Mouse (Mus musculus): ENCODE results near the gene Gm884. TPM values are rescaled to one million over a fixed set of nuclear protein-coding genes. Genes with fewer than 3 reads are reported as not detected.
"Not testable (repeated sequence)": the region's sequence is repeated elsewhere in the genome, so short reads cannot be mapped to it uniquely, and the experiment has no call there.

Gm884 gene
- polyA plus RNA-seq, 1 experiment, result not detected

DNA sequence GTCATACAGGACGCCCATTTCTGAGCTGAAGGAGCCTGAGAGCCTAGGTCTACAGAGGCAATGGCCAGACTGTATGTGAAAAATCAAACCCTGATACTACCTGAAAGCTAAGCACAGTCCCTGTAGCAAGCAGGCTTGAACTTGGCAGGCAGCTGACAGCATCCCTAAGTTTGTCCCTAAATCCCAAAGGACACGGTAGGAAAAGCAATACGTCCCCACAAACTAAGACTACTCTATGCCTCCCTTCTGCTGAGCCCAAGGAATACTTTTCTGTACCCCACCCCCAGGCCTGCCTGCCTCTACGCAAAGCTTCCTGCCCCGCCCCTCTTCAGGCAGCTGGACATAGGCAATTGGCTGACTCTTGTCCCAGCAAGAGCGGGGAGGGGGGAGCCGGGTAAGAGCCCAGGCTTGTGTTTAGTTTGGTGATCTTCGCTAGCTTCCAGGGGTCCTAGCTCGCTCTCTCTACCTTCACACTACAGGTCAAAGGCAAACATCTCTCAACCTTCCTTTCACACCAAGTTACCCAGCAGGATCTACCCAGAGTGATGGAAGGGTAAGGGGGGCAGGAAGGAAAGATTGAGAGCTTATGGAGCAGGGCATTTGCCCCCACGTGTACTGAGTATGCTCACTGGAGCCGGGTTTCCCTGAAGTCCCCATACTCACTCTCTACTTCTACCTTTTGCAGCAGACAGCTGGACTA, 27.1 kb upstream of the Gm884 start:
- no peak overlapping the region for H3K4me3 ChIP-seq (ENCODE audit: insufficient read depth, low read depth, low read length)
- H3K4me1 ChIP-seq (ENCODE audit: control insufficient read depth, insufficient read depth, insufficient read length, low read length), result no peaks in the 10 kb centered on the region; the same call in none of the 2 replicates
- H3K27ac ChIP-seq (replicated peaks; ENCODE audit: low read depth, low read length), result no peak overlapping the region

DNA sequence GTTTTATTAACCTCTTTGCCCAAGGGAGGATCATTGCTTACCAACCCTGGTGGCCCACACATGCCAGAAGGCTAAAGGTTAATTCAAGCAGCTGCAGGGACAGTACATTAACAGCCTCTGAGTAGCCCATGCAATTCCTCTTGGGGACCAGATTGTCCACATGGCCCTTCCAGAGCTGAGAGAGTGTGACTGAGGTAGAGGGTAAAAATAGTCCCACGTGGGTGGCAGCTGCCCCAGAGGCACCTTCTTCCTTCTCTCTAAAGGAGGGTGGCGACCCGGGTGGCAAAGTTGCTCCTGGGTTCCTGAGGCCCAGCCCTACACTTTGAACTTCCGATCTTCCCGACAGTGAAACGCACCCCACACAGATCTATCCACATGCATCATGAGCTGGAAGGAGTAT, 25.4 kb upstream of the Gm884 start:
- H3K4me3 ChIP-seq (ENCODE audit: insufficient read depth, low read depth, low read length), result no peak overlapping the region
- H3K27ac ChIP-seq (replicated peaks; ENCODE audit: low read depth, low read length), result no peak overlapping the region
- no peaks in the 10 kb centered on the region; the same call in none of the 2 replicates for H3K4me1 ChIP-seq (ENCODE audit: control insufficient read depth, insufficient read depth, insufficient read length, low read length)

GRCm38 (mm10) chr11:103645731-103646130, 24.8 kb upstream of the Gm884 start:
- Histone ChIP-seq H3K4me3 (ENCODE audit: insufficient read depth, low read depth, low read length) (no peak overlapping the region), H3K27ac (replicated peaks; ENCODE audit: low read depth, low read length) (no peak overlapping the region), H3K4me1 (ENCODE audit: control insufficient read depth, insufficient read depth, insufficient read length, low read length) (no peaks in the 10 kb centered on the region; the same call in none of the 2 replicates)

GRCm38 (mm10) chr11:103643211-103643610, 22.3 kb upstream of the Gm884 start:
- Histone ChIP-seq H3K27ac (replicated peaks; ENCODE audit: low read depth, low read length) (no peak overlapping the region), H3K4me1 (ENCODE audit: control insufficient read depth, insufficient read depth, insufficient read length, low read length) (no peaks in the 10 kb centered on the region; the same call in 1 of the 2 replicates), H3K4me3 (ENCODE audit: insufficient read depth, low read depth, low read length) (no peak overlapping the region)

DNA sequence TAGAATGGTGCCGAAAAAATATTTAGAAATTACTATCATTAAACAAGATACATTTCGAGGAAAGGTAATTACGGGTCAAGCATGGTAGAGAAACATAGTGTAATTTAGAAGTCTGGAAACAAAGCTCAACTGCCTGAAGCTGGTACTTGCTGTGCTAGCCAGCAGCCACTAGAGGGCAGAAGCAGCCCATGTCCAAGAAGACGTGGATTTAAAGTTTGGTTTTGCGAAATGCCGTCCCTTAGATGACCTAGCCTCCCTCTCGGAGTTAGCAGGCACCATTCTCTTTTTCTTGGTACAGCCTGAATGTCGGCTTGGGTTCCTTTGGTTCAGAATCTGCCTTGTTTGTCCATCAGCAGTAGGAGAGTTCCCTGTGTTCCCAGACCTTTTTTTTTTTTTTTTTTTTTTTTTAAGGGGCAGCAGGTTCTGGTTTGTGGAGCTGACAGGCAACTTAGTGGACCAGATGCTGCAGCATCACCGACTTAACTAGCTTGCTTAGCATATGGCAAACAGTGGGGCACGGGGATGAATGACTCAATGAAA, 18.5 kb upstream of the Gm884 start:
- Histone ChIP-seq H3K4me3 (ENCODE audit: insufficient read depth, low read depth, low read length) (no peak overlapping the region), H3K4me1 (ENCODE audit: control insufficient read depth, insufficient read depth, insufficient read length, low read length) (no peaks in the 10 kb centered on the region), H3K27ac (replicated peaks; ENCODE audit: low read depth, low read length) (no peak overlapping the region)

DNA sequence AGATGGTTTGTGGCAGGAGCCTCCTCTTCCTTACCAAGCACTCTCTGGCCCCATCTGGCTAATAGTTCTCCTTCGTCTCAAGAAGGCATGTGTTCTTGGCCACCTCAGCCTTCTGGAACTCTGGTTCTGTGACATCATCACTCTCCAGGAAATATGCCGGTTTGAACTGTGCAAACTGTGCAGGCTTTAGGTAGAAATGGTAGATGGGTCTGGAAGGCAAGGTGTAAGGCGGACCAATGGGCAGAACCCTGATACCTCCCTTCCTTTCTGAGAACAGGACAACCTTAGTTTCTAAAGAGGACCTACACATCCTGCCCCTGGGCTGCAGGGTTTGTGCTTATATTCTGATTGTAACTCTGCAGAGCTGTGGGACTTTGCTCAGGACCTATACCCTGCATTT, 17.9 kb upstream of the Gm884 start, which contains the start of gene Lyzl6:
TSS of gene Lyzl6 (minus strand) at position 101 of the 400 bp plus-strand sequence.
- no peak within 1 kb of the TSS for H3K4me3 ChIP-seq (ENCODE audit: insufficient read depth, low read depth, low read length)
- no peaks in the 10 kb centered on the region for H3K4me1 ChIP-seq (ENCODE audit: control insufficient read depth, insufficient read depth, insufficient read length, low read length)
- no peak within 1 kb of the TSS for H3K27ac ChIP-seq (replicated peaks; ENCODE audit: low read depth, low read length)

GRCm38 (mm10) chr11:103636261-103636660, 15.3 kb upstream of the Gm884 start:
- Histone ChIP-seq H3K27ac (replicated peaks; ENCODE audit: low read depth, low read length) (no peak overlapping the region), H3K4me1 (ENCODE audit: control insufficient read depth, insufficient read depth, insufficient read length, low read length) (no peaks in the 10 kb centered on the region), H3K4me3 (ENCODE audit: insufficient read depth, low read depth, low read length) (no peak overlapping the region)

- Histone ChIP-seq H3K4me3 (ENCODE audit: insufficient read depth, low read depth, low read length) (no peak overlapping the region), H3K27ac (replicated peaks; ENCODE audit: low read depth, low read length) (no peak overlapping the region), H3K4me1 (ENCODE audit: control insufficient read depth, insufficient read depth, insufficient read length, low read length) (no peaks in the 10 kb centered on the region)
These were observed 14.5 kb upstream of the Gm884 start for GRCm38 (mm10) chr11:103635481-103635880.

DNA sequence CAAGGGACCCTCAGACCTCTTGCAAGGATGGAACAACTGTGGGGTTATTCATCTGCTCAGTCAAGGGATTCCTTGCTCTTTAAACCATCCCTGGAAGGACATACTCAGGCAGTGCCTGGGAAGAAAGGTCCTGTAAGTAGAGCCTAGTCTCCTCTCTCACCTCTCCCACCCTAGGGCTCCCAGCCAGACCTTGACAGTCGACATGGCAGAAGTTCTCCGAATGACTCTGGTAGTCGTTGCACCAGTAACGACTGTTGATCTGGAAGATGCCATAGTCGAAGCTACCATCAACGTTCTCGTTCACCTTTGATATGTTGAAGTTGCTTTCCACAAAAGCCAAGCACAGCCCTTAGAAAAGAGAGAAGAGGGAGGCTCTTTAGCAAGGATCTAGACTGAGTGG, 13.9 kb upstream of the Gm884 start:
- Histone ChIP-seq H3K4me1 (ENCODE audit: control insufficient read depth, insufficient read depth, insufficient read length, low read length) (no peaks in the 10 kb centered on the region), H3K27ac (replicated peaks; ENCODE audit: low read depth, low read length) (no peak overlapping the region), H3K4me3 (ENCODE audit: insufficient read depth, low read depth, low read length) (no peak overlapping the region)

- Histone ChIP-seq H3K4me1 (ENCODE audit: control insufficient read depth, insufficient read depth, insufficient read length, low read length) (no peaks in the 10 kb centered on the region), H3K4me3 (ENCODE audit: insufficient read depth, low read depth, low read length) (no peak overlapping the region), H3K27ac (replicated peaks; ENCODE audit: low read depth, low read length) (no peak overlapping the region)
These were observed 6.5 kb upstream of the Gm884 start for GRCm38 (mm10) chr11:103627453-103627852.

GRCm38 (mm10) chr11:103610772-103611171, 10.2 kb downstream of the Gm884 start:
- Histone ChIP-seq H3K4me3 (ENCODE audit: insufficient read depth, low read depth, low read length) (no peak overlapping the region), H3K27ac (replicated peaks; ENCODE audit: low read depth, low read length) (no peak overlapping the region), H3K4me1 (ENCODE audit: control insufficient read depth, insufficient read depth, insufficient read length, low read length) (no peaks in the 10 kb centered on the region)

DNA sequence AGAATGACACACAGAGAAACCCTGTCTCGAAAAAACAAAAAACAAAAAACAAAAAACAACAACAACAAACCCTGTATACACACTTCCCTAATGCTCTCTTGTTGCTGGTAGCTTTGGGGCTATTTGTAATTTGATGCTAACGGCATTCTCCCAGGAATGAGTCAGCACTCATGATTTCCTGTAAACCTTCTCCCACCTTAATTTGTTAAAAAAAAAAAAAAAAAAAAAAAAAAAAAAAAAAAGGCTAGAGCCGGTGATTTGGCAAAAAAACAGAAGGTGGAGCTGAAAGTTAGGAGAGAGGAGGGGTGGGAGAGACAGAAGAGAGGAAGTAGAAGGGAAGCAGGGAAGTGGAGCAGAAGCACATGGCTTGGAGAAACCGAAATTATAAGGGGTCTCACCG, 14.3 kb downstream of the Gm884 start:
- Histone ChIP-seq H3K4me3 (ENCODE audit: insufficient read depth, low read depth, low read length) (no peak overlapping the region), H3K27ac (replicated peaks; ENCODE audit: low read depth, low read length) (no peak overlapping the region), H3K4me1 (ENCODE audit: control insufficient read depth, insufficient read depth, insufficient read length, low read length) (no peaks in the 10 kb centered on the region)

- H3K4me3 ChIP-seq (ENCODE audit: insufficient read depth, low read depth, low read length), result no peak overlapping the region
- no peaks in the 10 kb centered on the region for H3K4me1 ChIP-seq (ENCODE audit: control insufficient read depth, insufficient read depth, insufficient read length, low read length)
- no peak overlapping the region for H3K27ac ChIP-seq (replicated peaks; ENCODE audit: low read depth, low read length)
These were observed 42.6 kb downstream of the Gm884 start for GRCm38 (mm10) chr11:103578339-103578738.

DNA sequence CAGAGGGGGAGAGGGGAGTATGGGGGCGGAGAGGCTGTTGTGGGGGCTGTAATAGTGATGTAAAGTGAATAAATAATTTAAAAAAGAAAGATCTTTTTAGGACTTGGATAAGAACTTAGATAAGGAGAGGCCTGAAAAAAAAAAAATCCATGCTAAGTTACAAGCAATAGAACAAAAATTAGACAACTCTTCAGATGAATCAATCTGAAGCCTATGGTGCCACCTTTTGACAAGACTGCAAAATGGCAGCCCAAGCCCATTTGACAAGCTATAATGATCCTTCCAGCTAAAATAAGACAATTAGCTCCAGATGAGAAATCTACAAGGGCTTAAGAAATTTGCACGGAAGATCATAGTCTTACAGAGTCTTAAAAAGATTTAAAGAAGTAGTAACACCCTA, 64.9 kb downstream of the Gm884 start:
- Histone ChIP-seq H3K27ac (replicated peaks; ENCODE audit: low read depth, low read length) (no peak overlapping the region), H3K4me3 (ENCODE audit: insufficient read depth, low read depth, low read length) (no peak overlapping the region), H3K4me1 (ENCODE audit: control insufficient read depth, insufficient read depth, insufficient read length, low read length) (no peaks in the 10 kb centered on the region)

- not testable (repeated sequence) for H3K4me3 ChIP-seq (ENCODE audit: insufficient read depth, low read depth, low read length); H3K27ac ChIP-seq (replicated peaks; ENCODE audit: low read depth, low read length); H3K4me1 ChIP-seq (ENCODE audit: control insufficient read depth, insufficient read depth, insufficient read length, low read length)
These were observed 86.0 kb downstream of the Gm884 start for GRCm38 (mm10) chr11:103534973-103535372.

- Histone ChIP-seq H3K4me3 (ENCODE audit: insufficient read depth, low read depth, low read length) (no peak overlapping the region), H3K4me1 (ENCODE audit: control insufficient read depth, insufficient read depth, insufficient read length, low read length) (0 out of 2 replicates have a peak, but pooled peaks cover 2% of the 10 kb centered on the region), H3K27ac (replicated peaks; ENCODE audit: low read depth, low read length) (no peak overlapping the region; the same call in 1 of the 2 replicates)
These were observed 108.8 kb downstream of the Gm884 start for GRCm38 (mm10) chr11:103512111-103512510.
